In the genomic region with DNA sequence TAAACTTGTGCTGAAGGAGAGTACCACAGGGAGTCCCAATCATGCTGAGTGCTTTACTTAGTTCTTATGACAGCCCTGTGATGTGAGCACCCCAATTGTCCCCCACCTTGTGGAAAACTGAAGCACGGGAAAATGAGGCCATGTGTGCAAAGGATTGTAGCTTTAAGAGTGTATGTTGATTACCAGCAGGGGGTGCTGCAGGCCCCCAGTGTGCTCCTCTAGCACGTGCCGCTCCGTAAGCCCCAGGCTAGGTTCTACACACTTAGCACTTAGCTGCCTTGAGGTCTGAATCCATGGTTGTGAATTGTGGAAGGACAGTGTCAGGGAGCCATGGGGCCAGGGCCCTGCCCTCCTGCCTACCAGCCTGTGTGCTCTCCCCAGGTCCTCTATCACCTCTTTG, we compare ENCODE assay signal across 12 mouse cellular contexts. TPM values are rescaled to one million over a fixed set of nuclear protein-coding genes. Genes with fewer than 3 reads are reported as not detected.
DNase-seq lines count a peak whose midpoint lies in the region; ATAC-seq and TF ChIP-seq lines count a peak whose summit lies in the region.
"Had no signal": no experiment of that assay in that cellular context is flagged by ENCODE, and none has a peak within 500 bp of the region (broad histone marks: within the 10 kb centered on the region; RNA-seq: fewer than 3 reads in every experiment).

No protein-coding gene starts in this region.

- H3K9me3 ChIP-seq in midbrain, embryonic 14.5 days (ENCODE audit: control insufficient read depth, low read length), result no peaks in the 10 kb centered on the region
- H3K9me3 ChIP-seq in midbrain, embryonic 11.5 days (ENCODE audit: control insufficient read depth, low read length), result no peaks in the 10 kb centered on the region
- H3K9me3 ChIP-seq in MEL (replicated peaks; ENCODE audit: insufficient read depth, low read length), result no peaks in the 10 kb centered on the region
- no peaks in the 10 kb centered on the region for H3K9me3 ChIP-seq in hindbrain, embryonic 11.5 days (ENCODE audit: control insufficient read depth, low read length)
- H3K9me3 ChIP-seq: forebrain, embryonic 15.5 days; liver, embryonic 13.5 days; midbrain, embryonic 10.5 days had no signal

- no peak; the same call in 1 of the 2 replicates for TF ChIP-seq RAD21 in MEL (IDR thresholded peaks at IDR 0.05; ENCODE audit: low read depth, low read length)

- H3K4me3 ChIP-seq in heart, adult 2 months, result no peak overlapping the region
- H3K4me3 ChIP-seq in midbrain, embryonic 14.5 days (replicated peaks; ENCODE audit: low read depth, low read length), result no peak overlapping the region
- no peak overlapping the region for H3K4me3 ChIP-seq in midbrain, embryonic 11.5 days (ENCODE audit: low read depth, low read length)
- no peak overlapping the region for H3K4me3 ChIP-seq in MEL (ENCODE audit: control insufficient read depth in 1 of 2, insufficient read depth in 1 of 2, low read depth in 2 of 2, low read length in 2 of 2)
- no peak overlapping the region for H3K4me3 ChIP-seq in hindbrain, embryonic 11.5 days (ENCODE audit: low read depth, low read length)
- H3K4me3 ChIP-seq: forebrain, embryonic 15.5 days; liver, embryonic 13.5 days; midbrain, embryonic 10.5 days had no signal

- TF ChIP-seq CTCF in heart, adult 2 months (IDR thresholded peaks at IDR 0.05), result peak; percentile 55
- TF ChIP-seq CTCF in MEL (IDR thresholded peaks at IDR 0.05 in 2 of 3, conservative IDR thresholded peaks at IDR 0.05 in 1 of 3; ENCODE audit: control insufficient read depth in 1 of 3, insufficient read depth in 1 of 3, low read depth in 2 of 3, low read length in 3 of 3, poor library complexity in 1 of 3, severe bottlenecking in 1 of 3), result peak; percentile 54 to 64 (median 54)

- TF ChIP-seq POLR2A in heart, adult 2 months (IDR thresholded peaks at IDR 0.05; ENCODE audit: insufficient read depth, low read depth, low read length), result no peak
- TF ChIP-seq POLR2A in MEL (IDR thresholded peaks at IDR 0.05; ENCODE audit: control insufficient read depth in 1 of 2, insufficient read depth in 1 of 2, low read depth in 1 of 2, low read length in 2 of 2, poor library complexity in 1 of 2), result no peak

- intact Hi-C loops in heart, adult 2 months (cut with DNase I), result no loop called here
- intact Hi-C loops in heart, postnatal 10 days (cut with DNase I), result no loop called here

- no peaks in the 10 kb centered on the region for H3K4me1 ChIP-seq in heart, adult 2 months (ENCODE audit: control insufficient read depth, insufficient read depth, low read length)
- H3K4me1 ChIP-seq in midbrain, embryonic 14.5 days (ENCODE audit: control insufficient read depth, insufficient read depth, low read length), result no peaks in the 10 kb centered on the region
- no peaks in the 10 kb centered on the region for H3K4me1 ChIP-seq in midbrain, embryonic 11.5 days (ENCODE audit: control insufficient read depth, insufficient read depth, low read length)
- H3K4me1 ChIP-seq in MEL (ENCODE audit: control insufficient read depth in 1 of 2, insufficient read depth in 2 of 2, low read length in 2 of 2), result peaks cover 6 to 28% of the 10 kb centered on the region in 2 experiments
- H3K4me1 ChIP-seq in hindbrain, embryonic 11.5 days (replicated peaks; ENCODE audit: control insufficient read depth, insufficient read depth, low read length), result no peaks in the 10 kb centered on the region
- H3K4me1 ChIP-seq: forebrain, embryonic 15.5 days; midbrain, embryonic 10.5 days had no signal

- peak in 1 of 2 experiments; percentile 18 for DNase-seq in heart, adult 2 months
- no peak for DNase-seq in heart, postnatal 10 days
- peak; percentile 38 for DNase-seq in midbrain, embryonic 14.5 days
- no peak for DNase-seq in midbrain, embryonic 11.5 days (ENCODE audit: low spot score, missing footprints)
- peak; percentile 62 for DNase-seq in MEL (ENCODE audit: low read depth, low spot score)
- peak; percentile 26 for DNase-seq in naive thymus-derived CD4-positive, alpha-beta T cell, adult 2 months (ENCODE audit: low read depth)
- no peak for DNase-seq in hindbrain, embryonic 11.5 days (ENCODE audit: low spot score)
- DNase-seq in cerebellum, adult 9-11 months, result no peak
- DNase-seq: layer of hippocampus, adult 9-11 months; liver, embryonic 13.5 days had no signal

- no peak overlapping the region for H3K4me2 ChIP-seq in midbrain, embryonic 14.5 days (ENCODE audit: low read length)
- no peak overlapping the region for H3K4me2 ChIP-seq in midbrain, embryonic 11.5 days
- H3K4me2 ChIP-seq in hindbrain, embryonic 11.5 days (replicated peaks; ENCODE audit: low read depth, low read length), result no peak overlapping the region
- H3K4me2 ChIP-seq: forebrain, embryonic 15.5 days; liver, embryonic 13.5 days had no signal

- H3K27ac ChIP-seq in heart, adult 2 months, result no peak overlapping the region
- H3K27ac ChIP-seq in midbrain, embryonic 14.5 days (replicated peaks; ENCODE audit: low read depth, low read length), result no peak overlapping the region
- H3K27ac ChIP-seq in midbrain, embryonic 11.5 days (ENCODE audit: low read depth, low read length), result no peak overlapping the region
- no peak overlapping the region for H3K27ac ChIP-seq in MEL (ENCODE audit: control insufficient read depth, low read depth, low read length)
- H3K27ac ChIP-seq in hindbrain, embryonic 11.5 days (ENCODE audit: low read depth, low read length), result no peak overlapping the region
- H3K27ac ChIP-seq: forebrain, embryonic 15.5 days; midbrain, embryonic 10.5 days had no signal

- H3K9ac ChIP-seq in heart, adult 2 months (ENCODE audit: low read depth, low read length), result no peak overlapping the region
- H3K9ac ChIP-seq in midbrain, embryonic 14.5 days (replicated peaks; ENCODE audit: low read length), result no peak overlapping the region
- no peak overlapping the region for H3K9ac ChIP-seq in midbrain, embryonic 11.5 days (ENCODE audit: low read length)
- no peak overlapping the region for H3K9ac ChIP-seq in MEL (ENCODE audit: control insufficient read depth, low read depth, low read length, poor library complexity, severe bottlenecking)
- no peak overlapping the region for H3K9ac ChIP-seq in hindbrain, embryonic 11.5 days (ENCODE audit: low read depth, low read length)
- H3K9ac ChIP-seq: forebrain, embryonic 15.5 days had no signal

- H3K36me3 ChIP-seq in heart, adult 2 months (ENCODE audit: control insufficient read depth, insufficient read depth, low read length), result no peaks in the 10 kb centered on the region
- H3K36me3 ChIP-seq in midbrain, embryonic 14.5 days (ENCODE audit: control insufficient read depth, insufficient read depth, low read length), result peaks cover 15% of the 10 kb centered on the region
- H3K36me3 ChIP-seq in midbrain, embryonic 11.5 days (ENCODE audit: control insufficient read depth, insufficient read depth, low read length), result no peaks in the 10 kb centered on the region
- H3K36me3 ChIP-seq in MEL (ENCODE audit: control insufficient read depth in 1 of 2, insufficient read depth in 2 of 2, low read length in 2 of 2), result peaks cover 0 to 20% of the 10 kb centered on the region in 2 experiments; a peak in 3 of 4 replicates
- no peaks in the 10 kb centered on the region for H3K36me3 ChIP-seq in hindbrain, embryonic 11.5 days (ENCODE audit: control insufficient read depth, insufficient read depth, low read length)
- H3K36me3 ChIP-seq: forebrain, embryonic 15.5 days had no signal

- 0 out of 2 replicates have a peak, but pooled peaks cover 2% of the 10 kb centered on the region for H3K79me2 ChIP-seq in heart, adult 2 months (replicated peaks; ENCODE audit: control insufficient read depth, insufficient read depth, low read length)
- no peaks in the 10 kb centered on the region for H3K79me2 ChIP-seq in MEL (ENCODE audit: control insufficient read depth, insufficient read depth, low read length, poor library complexity)

- H3K27me3 ChIP-seq in heart, adult 2 months (ENCODE audit: control insufficient read depth, insufficient read depth, low read length), result no peaks in the 10 kb centered on the region
- no peaks in the 10 kb centered on the region for H3K27me3 ChIP-seq in midbrain, embryonic 14.5 days (ENCODE audit: control insufficient read depth, insufficient read depth, low read length)
- H3K27me3 ChIP-seq in midbrain, embryonic 11.5 days (ENCODE audit: control insufficient read depth, insufficient read depth, low read length), result no peaks in the 10 kb centered on the region
- H3K27me3 ChIP-seq in MEL (ENCODE audit: control insufficient read depth in 1 of 2, insufficient read depth in 2 of 2, low read length in 2 of 2), result no peaks in the 10 kb centered on the region
- H3K27me3 ChIP-seq in hindbrain, embryonic 11.5 days (ENCODE audit: control insufficient read depth, insufficient read depth, low read length), result no peaks in the 10 kb centered on the region
- H3K27me3 ChIP-seq: forebrain, embryonic 15.5 days; liver, embryonic 13.5 days had no signal

- TF ChIP-seq EP300 in heart, adult 2 months (IDR thresholded peaks at IDR 0.05; ENCODE audit: insufficient read depth, low read depth, low read length), result no peak
- TF ChIP-seq EP300 in MEL (IDR thresholded peaks at IDR 0.05; ENCODE audit: low read depth in 1 of 2, low read length in 2 of 2), result no peak

- WGBS in heart, adult 2 months, result 66% methylated on average over 4 of the region's 4 CpGs
- WGBS in midbrain, embryonic 14.5 days, result 65% methylated on average over 4 of the region's 4 CpGs
- WGBS in midbrain, embryonic 11.5 days, result 79% methylated on average over 4 of the region's 4 CpGs
- 62% methylated on average over 4 of the region's 4 CpGs for WGBS in hindbrain, embryonic 11.5 days

- ATAC-seq in midbrain, embryonic 14.5 days (ENCODE audit: low FRiP score, low TSS enrichment), result no peak
- no peak for ATAC-seq in midbrain, embryonic 11.5 days (ENCODE audit: low FRiP score)
- ATAC-seq in hindbrain, embryonic 11.5 days (ENCODE audit: low FRiP score), result no peak
- ATAC-seq: forebrain, embryonic 15.5 days had no signal

TF ChIP-seq in MEL, 35 proteins besides CTCF, POLR2A, EP300 and RAD21 (continues in another document):
- TF ChIP-seq BHLHE40 (IDR thresholded peaks at IDR 0.05; ENCODE audit: borderline replicate concordance, low read depth, low read length) (peak; percentile 59; the same call in 1 of the 2 replicates), HCFC1 (IDR thresholded peaks at IDR 0.05; ENCODE audit: low read depth, low read length) (no peak), GATA1 (IDR thresholded peaks at IDR 0.05; ENCODE audit: low read depth, low read length) (no peak), MYC (IDR thresholded peaks at IDR 0.05; ENCODE audit: low read depth, low read length) (0 out of 2 replicates have a peak, but pooled peaks have one; percentile 43), MYB (IDR thresholded peaks at IDR 0.05; ENCODE audit: low read depth, low read length) (no peak)

RNA-seq across cellular contexts. Expression of gene Slc9a1, which starts 45.4 kb away (rescaled TPM):
- 10 to 100 TPM; 17.0 to 17.4 TPM for total RNA-seq in heart, adult 2 months (2021)
- polyA plus RNA-seq in heart, adult 2 months (2012; rRNA removed), result 21.4 and 21.5 TPM in 2 replicates
- 10 to 100 TPM; 21.4 to 24.2 TPM for total RNA-seq in heart, postnatal 10 days (2021)
- polyA plus RNA-seq in midbrain, embryonic 14.5 days (2014; fragmentation: Nextera tagmentation; extraction: Ambion mirVana), result 8.2 and 8.3 TPM in 2 replicates
- polyA plus RNA-seq in midbrain, embryonic 11.5 days (2014; fragmentation: Nextera tagmentation; extraction: Ambion mirVana), result 4.6 and 5.6 TPM in 2 replicates
- total RNA-seq in MEL (2012; rRNA removed), result 2.8 and 3.1 TPM in 2 replicates
- polyA plus RNA-seq in MEL (2012; ENCODE audit: insufficient read depth in 1 of 2, insufficient read length in 2 of 2, low read depth in 1 of 2, low replicate concordance in 2 of 2, missing spikeins in 1 of 2), result 10 to 100 TPM in 1 of 2 experiments, not detected in 1; 14.0 TPM
- 5.7 and 5.8 TPM in 2 replicates for polyA plus RNA-seq in hindbrain, embryonic 11.5 days (2014; fragmentation: Nextera tagmentation; extraction: Ambion mirVana)

Comparison
In these comparisons a context has a peak if more than half of its experiments do, and no peak if none do; other contexts are left out.
1. DNase-seq: peak in midbrain, embryonic 14.5 days (single experiment), MEL (single experiment) and naive thymus-derived CD4-positive, alpha-beta T cell, adult 2 months (single experiment); none in heart, postnatal 10 days (0 of 2), midbrain, embryonic 11.5 days (single experiment), hindbrain, embryonic 11.5 days (single experiment) and cerebellum, adult 9-11 months (single experiment).